Mouse (Mus musculus) limb, embryonic 13.5 days (tissue): ENCODE data around the gene Rab5if. TPM values are rescaled to one million over a fixed set of nuclear protein-coding genes. Genes with fewer than 3 reads are reported as not detected.

Source experiments
- ATAC-seq: fragments of 200-750 bp; cut with Nextera tagmentation; 2 replicates; pipeline ENCODE4 v1.8.0; 2017; ENCODE audit warnings: low read depth, moderate number of reproducible peaks, moderate TSS enrichment; ENCODE audit not compliant: low FRiP score
- H3K27ac ChIP-seq: fragments of 300-500 bp; sonication (generic); 2 replicates; pipeline ENCODE4 v1.5.1; 2015; ENCODE audit warnings: inconsistent platforms, mild to moderate bottlenecking, moderate library complexity
- H3K27me3 ChIP-seq: fragments of 300-500 bp; sonication (generic); 2 replicates; pipeline ENCODE4 v1.6.1; 2015; ENCODE audit warnings: mild to moderate bottlenecking, inconsistent platforms
- H3K36me3 ChIP-seq: fragments of 300-500 bp; sonication (generic); 2 replicates; pipeline ENCODE4 v1.6.1; 2015; ENCODE audit warnings: inconsistent platforms, mild to moderate bottlenecking, moderate library complexity
- H3K4me1 ChIP-seq: fragments of 300-500 bp; sonication (generic); 2 replicates; pipeline ENCODE4 v1.6.1; 2015; ENCODE audit warnings: inconsistent platforms
- H3K4me2 ChIP-seq: fragments of 300-500 bp; sonication (generic); replicated peaks from 2 replicates; pipeline ENCODE4 v1.6.1; 2015; ENCODE audit warnings: inconsistent platforms, mild to moderate bottlenecking, moderate library complexity
- H3K4me3 ChIP-seq: fragments of 300-500 bp; sonication (generic); 2 replicates; pipeline ENCODE4 v1.5.1; 2015; ENCODE audit warnings: moderate library complexity, mild to moderate bottlenecking, inconsistent platforms
- H3K9ac ChIP-seq: fragments of 300-500 bp; sonication (generic); 2 replicates; pipeline ENCODE4 v1.6.1; 2015; ENCODE audit warnings: mild to moderate bottlenecking, inconsistent platforms
- H3K9me3 ChIP-seq: fragments of 300-500 bp; sonication (generic); 2 replicates; pipeline ENCODE4 v1.6.1; 2016; ENCODE audit warnings: inconsistent platforms
- WGBS: fragments of 180-500 bp; shearing (Covaris S2); methylation state at CpG from one replicate; pipeline ENCODE4 v1.1.7; 2015; 5-methylcytosine and 5-hydroxymethylcytosine counted together
- polyA plus RNA-seq: library from polyadenylated mRNA; unstranded; fragments of >200 nt; fragmentation: Nextera tagmentation; extraction: Ambion mirVana; gene quantifications from 2 replicates; pipeline ENCODE4 v1.2.1, GENCODE M21; 2015

The Rab5if gene
- polyA plus RNA-seq, 1 experiment from 2014 or later: 153 TPM

- peaks cover 34% of the 10 kb centered on the region for H3K36me3 ChIP-seq
- peak within 1 kb of the TSS; percentile 72 for H3K27ac ChIP-seq
- WGBS: 86% methylated on average over 2 of the region's 2 CpGs
- ATAC-seq: no peak
- peaks cover 36% of the 10 kb centered on the region for H3K4me1 ChIP-seq
- no peak within 1 kb of the TSS for H3K4me3 ChIP-seq
- no peaks in the 10 kb centered on the region for H3K27me3 ChIP-seq
- H3K9ac ChIP-seq: no peak within 1 kb of the TSS; the same call in 1 of the 2 replicates
- H3K4me2 ChIP-seq: no peak within 1 kb of the TSS
- no peaks in the 10 kb centered on the region for H3K9me3 ChIP-seq
Observed at GRCm38 (mm10) chr2:156857835-156858234, 5.1 kb upstream of the Rab5if start, which contains the start of gene 4930518I15Rik. TSS of gene 4930518I15Rik (minus strand) at chr2:156857946.

- Histone ChIP-seq H3K36me3 (peaks cover 31% of the 10 kb centered on the region), H3K27me3 (no peaks in the 10 kb centered on the region), H3K27ac (peak overlapping the region; percentile 72), H3K4me3 (no peak overlapping the region), H3K9me3 (no peaks in the 10 kb centered on the region), H3K4me1 (peaks cover 36% of the 10 kb centered on the region), H3K4me2 (no peak overlapping the region), H3K9ac (no peak overlapping the region)
- ATAC-seq: no peak
- 66% methylated on average over 7 of the region's 7 CpGs for WGBS
Observed at GRCm38 (mm10) chr2:156858671-156859070, 4.3 kb upstream of the Rab5if start.

GRCm38 (mm10) chr2:156862041-156862717 lies 749 bp upstream of the Rab5if start:
- 0% methylated on average over 19 of the region's 19 CpGs for WGBS
- H3K4me3 ChIP-seq: peak overlapping the region; percentile 78
- H3K27ac ChIP-seq: peak overlapping the region; percentile 93
- H3K9me3 ChIP-seq: no peaks in the 10 kb centered on the region
- H3K4me2 ChIP-seq: peak overlapping the region; percentile 87
- H3K9ac ChIP-seq: peak overlapping the region; percentile 93
- peaks cover 40% of the 10 kb centered on the region for H3K4me1 ChIP-seq
- H3K27me3 ChIP-seq: no peaks in the 10 kb centered on the region
- peaks cover 30% of the 10 kb centered on the region for H3K36me3 ChIP-seq
- ATAC-seq: no peak

- Histone ChIP-seq H3K27ac (peak overlapping the region; percentile 86), H3K9me3 (no peaks in the 10 kb centered on the region), H3K36me3 (peaks cover 37% of the 10 kb centered on the region), H3K4me2 (peak overlapping the region; percentile 91), H3K9ac (peak overlapping the region; percentile 93), H3K4me1 (peaks cover 32% of the 10 kb centered on the region), H3K4me3 (peak overlapping the region; percentile 78), H3K27me3 (no peaks in the 10 kb centered on the region)
- 2% methylated on average over 28 of the region's 28 CpGs for WGBS
- ATAC-seq: peak; percentile 26
Observed at GRCm38 (mm10) chr2:156863487-156864160, 696 bp downstream of the Rab5if start.

GRCm38 (mm10) chr2:156864481-156864880 lies 1.6 kb downstream of the Rab5if start:
- peaks cover 27% of the 10 kb centered on the region for H3K4me1 ChIP-seq
- H3K9me3 ChIP-seq: no peaks in the 10 kb centered on the region
- peak overlapping the region; percentile 93; the same call in 1 of the 2 replicates for H3K9ac ChIP-seq
- peak overlapping the region; percentile 78 for H3K4me3 ChIP-seq
- peak overlapping the region; percentile 91 for H3K4me2 ChIP-seq
- peaks cover 45% of the 10 kb centered on the region for H3K36me3 ChIP-seq
- ATAC-seq: no peak
- H3K27ac ChIP-seq: no peak overlapping the region
- no peaks in the 10 kb centered on the region for H3K27me3 ChIP-seq
- WGBS: 87% methylated on average over 3 of the region's 3 CpGs

- H3K4me1 ChIP-seq: peaks cover 17% of the 10 kb centered on the region
- H3K36me3 ChIP-seq: peaks cover 88% of the 10 kb centered on the region
- 88% methylated on average over 8 of the region's 8 CpGs for WGBS
- H3K27ac ChIP-seq: no peak overlapping the region
- no peak for ATAC-seq
- no peak overlapping the region for H3K9ac ChIP-seq
- no peak overlapping the region for H3K4me2 ChIP-seq
- H3K9me3 ChIP-seq: no peaks in the 10 kb centered on the region
- no peaks in the 10 kb centered on the region for H3K27me3 ChIP-seq
- H3K4me3 ChIP-seq: no peak overlapping the region
Observed at GRCm38 (mm10) chr2:156868994-156869393, 6.1 kb downstream of the Rab5if start.

GRCm38 (mm10) chr2:156869554-156869953 lies 6.6 kb downstream of the Rab5if start:
- Histone ChIP-seq H3K4me2 (no peak overlapping the region), H3K27me3 (no peaks in the 10 kb centered on the region), H3K4me3 (no peak overlapping the region), H3K9ac (no peak overlapping the region), H3K4me1 (peaks cover 11% of the 10 kb centered on the region), H3K27ac (no peak overlapping the region), H3K36me3 (peaks cover 94% of the 10 kb centered on the region), H3K9me3 (no peaks in the 10 kb centered on the region)
- ATAC-seq: no peak
- whole genome bisulfite sequencing: 86% methylated on average over 7 of the region's 7 CpGs

DNA sequence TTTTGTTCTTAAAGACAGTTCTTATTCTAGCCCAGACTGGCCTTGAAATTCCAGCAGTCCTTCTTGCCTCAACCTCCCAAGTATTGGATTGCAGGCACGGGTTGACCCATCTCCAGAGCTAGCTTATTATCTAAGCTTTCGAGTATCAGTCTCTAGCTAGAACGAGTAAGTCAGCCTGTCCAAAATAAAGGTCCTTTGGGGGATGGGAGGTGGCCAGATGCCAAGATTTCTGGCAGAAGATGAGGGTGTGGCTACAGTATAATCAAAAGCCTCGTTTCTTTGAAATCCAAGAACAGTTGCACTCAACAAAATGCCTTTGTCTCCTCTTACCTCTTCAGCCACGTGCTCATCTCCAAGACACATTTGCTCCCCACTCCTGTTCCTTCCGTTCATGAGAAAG lies 7.6 kb downstream of the Rab5if start:
- no peaks in the 10 kb centered on the region for H3K27me3 ChIP-seq
- peaks cover 9% of the 10 kb centered on the region; the same call in 1 of the 2 replicates for H3K4me1 ChIP-seq
- 61% methylated on average over 6 of the region's 6 CpGs for WGBS
- H3K9me3 ChIP-seq: no peaks in the 10 kb centered on the region
- peaks cover 97% of the 10 kb centered on the region for H3K36me3 ChIP-seq
- H3K27ac ChIP-seq: no peak overlapping the region
- no peak for ATAC-seq
- no peak overlapping the region for H3K9ac ChIP-seq
- no peak overlapping the region for H3K4me3 ChIP-seq
- H3K4me2 ChIP-seq: no peak overlapping the region

GRCm38 (mm10) chr2:156873629-156874028 lies 10.7 kb downstream of the Rab5if start:
- Histone ChIP-seq H3K9me3 (no peaks in the 10 kb centered on the region), H3K27me3 (no peaks in the 10 kb centered on the region), H3K27ac (no peak overlapping the region), H3K36me3 (peaks cover 68% of the 10 kb centered on the region), H3K4me2 (no peak overlapping the region), H3K4me1 (peaks cover 11% of the 10 kb centered on the region; the same call in 1 of the 2 replicates), H3K9ac (no peak overlapping the region), H3K4me3 (no peak overlapping the region)
- WGBS: 33% methylated on average over 5 of the region's 5 CpGs
- no peak for ATAC-seq

DNA sequence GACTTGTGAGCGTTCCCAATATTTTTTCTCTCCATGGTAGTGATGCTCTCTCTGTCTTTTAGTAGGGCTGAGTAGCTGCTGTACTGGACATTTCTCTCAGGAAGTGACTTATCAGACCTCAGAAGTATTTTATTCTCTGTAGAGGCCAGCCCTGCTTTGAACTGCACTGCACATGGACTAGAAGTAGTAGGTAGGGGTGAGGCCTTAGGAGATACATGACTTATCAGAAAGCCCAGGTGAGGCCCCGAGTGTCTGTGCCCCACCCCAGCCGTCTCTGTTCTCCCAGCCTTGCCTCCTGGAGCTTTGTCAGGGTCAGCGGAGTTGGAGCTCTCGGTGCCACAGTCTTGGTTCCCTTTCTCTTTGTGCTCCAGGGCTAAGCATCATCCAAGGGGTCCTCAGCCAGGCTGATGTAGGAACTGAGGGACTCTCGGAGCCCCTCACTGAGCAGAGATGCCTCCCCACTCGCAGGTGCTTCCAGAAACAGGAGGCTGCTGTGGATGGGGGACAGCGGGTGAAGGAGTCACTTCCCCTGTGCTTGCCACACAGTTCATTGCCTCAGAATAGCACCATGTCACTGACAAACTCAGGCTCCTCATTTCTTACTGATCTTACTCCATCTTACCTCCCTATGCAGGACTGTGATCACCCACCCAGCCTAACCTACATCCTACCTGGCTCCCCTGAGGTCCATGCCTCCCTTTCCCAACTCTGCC lies 11.3 kb downstream of the Rab5if start:
- Histone ChIP-seq H3K36me3 (peaks cover 63% of the 10 kb centered on the region), H3K27ac (no peak overlapping the region), H3K4me3 (no peak overlapping the region), H3K4me1 (peaks cover 11% of the 10 kb centered on the region; the same call in 1 of the 2 replicates), H3K9me3 (no peaks in the 10 kb centered on the region), H3K9ac (no peak overlapping the region), H3K27me3 (no peaks in the 10 kb centered on the region), H3K4me2 (no peak overlapping the region)
- no peak for ATAC-seq
- 89% methylated on average over 8 of the region's 8 CpGs for WGBS

GRCm38 (mm10) chr2:156874760-156875510 lies 12.0 kb downstream of the Rab5if start:
- Histone ChIP-seq H3K9me3 (no peaks in the 10 kb centered on the region), H3K4me3 (no peak overlapping the region), H3K4me1 (peaks cover 11% of the 10 kb centered on the region; the same call in 1 of the 2 replicates), H3K27ac (no peak overlapping the region), H3K4me2 (no peak overlapping the region), H3K36me3 (peaks cover 56% of the 10 kb centered on the region), H3K9ac (no peak overlapping the region), H3K27me3 (no peaks in the 10 kb centered on the region)
- no peak for ATAC-seq
- 93% methylated on average over 4 of the region's 4 CpGs for WGBS
